Mouse (Mus musculus) limb, embryonic 14.5 days (tissue): ENCODE results near the gene Ppp6r2. TPM values are rescaled to one million over a fixed set of nuclear protein-coding genes. Genes with fewer than 3 reads are reported as not detected.

Experiments used
- ATAC-seq: fragments of 200-750 bp; cut with Nextera tagmentation; 2 replicates; pipeline ENCODE4 v1.8.0; 2017; ENCODE audit warnings: low read depth, moderate number of reproducible peaks, moderate TSS enrichment; ENCODE audit not compliant: low FRiP score
- DNase-seq: peaks from one replicate; pipeline ENCODE4 v3.0.0-alpha.2; 2015; ENCODE audit warnings: low spot score
- H3K27ac ChIP-seq: fragments of 300-500 bp; sonication (generic); replicated peaks from 2 replicates; pipeline ENCODE4 v1.5.1; 2014; ENCODE audit warnings: low read depth, mild to moderate bottlenecking, low read length, moderate library complexity, mixed read lengths
- H3K27me3 ChIP-seq: fragments of 300-500 bp; sonication (generic); 2 replicates; pipeline ENCODE4 v1.6.1; 2014; ENCODE audit warnings: low read length, mixed read lengths; ENCODE audit not compliant: control insufficient read depth, insufficient read depth
- H3K36me3 ChIP-seq: fragments of 300-500 bp; sonication (generic); 2 replicates; pipeline ENCODE4 v1.6.1; 2014; ENCODE audit warnings: mild to moderate bottlenecking, low read length, moderate library complexity, mixed read lengths; ENCODE audit not compliant: control insufficient read depth, insufficient read depth
- H3K4me1 ChIP-seq: fragments of 300-500 bp; sonication (generic); 2 replicates; pipeline ENCODE4 v1.6.1; 2014; ENCODE audit warnings: antibody characterized with exemption, low read length, mixed read lengths; ENCODE audit not compliant: control insufficient read depth, insufficient read depth
- H3K4me2 ChIP-seq: fragments of 300-500 bp; sonication (generic); replicated peaks from 2 replicates; pipeline ENCODE4 v1.6.1; 2014; ENCODE audit warnings: low read depth, mild to moderate bottlenecking, low read length, moderate library complexity; ENCODE audit not compliant: severe bottlenecking
- H3K4me3 ChIP-seq: fragments of 300-500 bp; sonication (generic); replicated peaks from 2 replicates; pipeline ENCODE4 v1.5.1; 2014; ENCODE audit warnings: low read length
- H3K9ac ChIP-seq: fragments of 300-500 bp; sonication (generic); 2 replicates; pipeline ENCODE4 v1.6.1; 2014; ENCODE audit warnings: mild to moderate bottlenecking, low read depth, low read length, moderate library complexity; ENCODE audit not compliant: severe bottlenecking
- H3K9me3 ChIP-seq: fragments of 300-500 bp; sonication (generic); 2 replicates; pipeline ENCODE4 v1.6.1; 2016; ENCODE audit warnings: low read length; ENCODE audit not compliant: control insufficient read depth
- POLR2A ChIP-seq: fragments of 200-500 bp; IDR thresholded peaks from 2 replicates; pipeline ENCODE4 v1.8.0; 2012; ENCODE audit warnings: inconsistent platforms, mild to moderate bottlenecking, moderate library complexity, borderline replicate concordance; ENCODE audit not compliant: insufficient read depth, insufficient read length; ENCODE audit errors: extremely low read depth
- WGBS: fragments of 180-500 bp; shearing (Covaris S2); extraction: QIAGEN DNeasy Blood & Tissue Kit; methylation state at CpG from one replicate; pipeline ENCODE4 v1.1.7; 2014; 5-methylcytosine and 5-hydroxymethylcytosine counted together
- polyA plus RNA-seq, 2 experiments: library from polyadenylated mRNA; depleted of rRNA in 1 of 2; stranded (reverse) in 1 of 2; unstranded in 1 of 2; fragments of >200 nt; fragmentation: Nextera tagmentation in 1 of 2; extraction: Ambion mirVana in 1 of 2; gene quantifications; 2 replicates each; pipeline versions ENCODE4 v1.2.1 to v1.2.3; 2012 to 2014

Gene Ppp6r2
- polyA plus RNA-seq, 2 experiments: 28.3 to 71.5 TPM

DNA sequence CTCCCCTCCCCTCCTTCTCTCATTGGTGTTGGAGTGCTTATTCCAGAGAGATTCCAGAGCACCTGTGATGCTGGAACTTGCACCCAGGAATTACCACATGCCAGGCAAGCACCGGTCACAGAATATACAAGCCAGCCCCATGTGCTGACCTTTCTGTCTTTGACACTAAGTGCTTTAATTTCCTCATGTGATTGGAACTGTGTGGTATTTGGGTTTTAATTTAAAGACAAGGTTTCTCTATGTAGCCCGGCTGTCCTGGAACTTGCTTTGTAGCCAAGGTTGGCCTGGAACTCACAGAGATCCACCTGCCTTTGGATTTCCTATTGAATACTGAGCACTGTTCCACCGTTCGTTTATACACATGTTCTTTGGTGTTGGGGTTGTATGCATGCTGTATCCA, 22.7 kb downstream of the Ppp6r2 start:
- 86% methylated on average over 4 of the region's 4 CpGs for WGBS
- no peaks in the 10 kb centered on the region for H3K27me3 ChIP-seq
- no peaks in the 10 kb centered on the region for H3K9me3 ChIP-seq
- H3K36me3 ChIP-seq: peaks cover 5% of the 10 kb centered on the region
- H3K4me3 ChIP-seq: no peak overlapping the region
- no peak overlapping the region for H3K27ac ChIP-seq
- ATAC-seq: no peak
- no peak overlapping the region for H3K9ac ChIP-seq
- no peak for DNase-seq
- no peak overlapping the region for H3K4me2 ChIP-seq
- TF ChIP-seq POLR2A: no peak
- no peaks in the 10 kb centered on the region for H3K4me1 ChIP-seq

DNA sequence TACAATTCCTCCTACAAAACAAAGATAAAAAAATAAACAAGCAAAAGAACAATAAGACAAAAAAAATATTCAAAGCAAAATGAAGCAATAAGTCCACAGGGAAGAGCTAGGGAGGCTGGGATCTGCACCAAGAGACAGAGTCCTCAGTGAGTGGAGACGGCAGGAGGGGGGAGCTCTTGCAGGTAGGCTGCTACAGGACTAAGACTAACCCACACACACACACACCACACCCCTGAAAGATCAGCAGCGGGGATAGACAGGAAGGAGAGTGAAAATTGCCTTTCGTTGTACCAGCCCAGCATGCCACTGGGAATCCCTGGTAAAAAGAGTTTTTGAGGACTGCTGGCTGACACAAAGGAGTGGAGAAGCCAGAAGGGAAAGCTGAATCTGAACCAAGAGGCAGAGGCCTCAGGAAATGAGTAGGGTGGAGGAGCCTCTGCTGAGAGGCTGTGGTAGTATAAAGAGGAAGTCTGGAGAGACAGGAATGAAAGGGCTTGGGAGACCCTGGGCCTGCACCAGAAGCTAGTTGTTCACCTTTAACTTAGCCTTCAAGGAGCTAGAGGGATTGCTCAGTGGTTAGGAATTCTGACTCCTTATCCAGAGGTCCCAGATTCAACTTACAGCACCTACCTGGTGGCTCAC, 28.5 kb downstream of the Ppp6r2 start:
- no peaks in the 10 kb centered on the region for H3K27me3 ChIP-seq
- peaks cover 28% of the 10 kb centered on the region for H3K36me3 ChIP-seq
- 57% methylated on average over 3 of the region's 3 CpGs for WGBS
- no peak overlapping the region for H3K9ac ChIP-seq
- no peak overlapping the region for H3K4me2 ChIP-seq
- H3K4me1 ChIP-seq: no peaks in the 10 kb centered on the region
- H3K4me3 ChIP-seq: no peak overlapping the region
- TF ChIP-seq POLR2A: no peak
- no peaks in the 10 kb centered on the region for H3K9me3 ChIP-seq
- no peak for DNase-seq
- ATAC-seq: no peak
- H3K27ac ChIP-seq: no peak overlapping the region

DNA sequence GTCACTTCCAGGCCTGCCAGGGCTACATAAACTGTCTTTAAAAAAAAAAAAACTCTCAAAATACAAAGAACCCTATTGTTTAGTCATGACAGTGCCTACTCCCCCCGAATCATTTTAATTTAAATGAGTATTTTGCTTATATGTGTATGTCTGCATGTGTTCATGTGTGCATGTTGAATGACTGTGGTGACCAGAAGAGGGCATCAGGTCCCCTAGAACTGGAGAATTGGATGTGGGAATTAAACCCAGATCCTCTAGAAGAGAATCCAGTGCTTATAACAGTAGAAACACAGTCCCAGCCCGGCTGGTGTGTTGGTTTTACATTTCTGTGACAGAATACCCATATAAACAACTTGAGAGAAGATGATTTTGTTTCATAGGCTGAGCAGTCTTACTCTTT, 29.7 kb downstream of the Ppp6r2 start:
- WGBS: 74% methylated on average over 2 of the region's 2 CpGs

DNA sequence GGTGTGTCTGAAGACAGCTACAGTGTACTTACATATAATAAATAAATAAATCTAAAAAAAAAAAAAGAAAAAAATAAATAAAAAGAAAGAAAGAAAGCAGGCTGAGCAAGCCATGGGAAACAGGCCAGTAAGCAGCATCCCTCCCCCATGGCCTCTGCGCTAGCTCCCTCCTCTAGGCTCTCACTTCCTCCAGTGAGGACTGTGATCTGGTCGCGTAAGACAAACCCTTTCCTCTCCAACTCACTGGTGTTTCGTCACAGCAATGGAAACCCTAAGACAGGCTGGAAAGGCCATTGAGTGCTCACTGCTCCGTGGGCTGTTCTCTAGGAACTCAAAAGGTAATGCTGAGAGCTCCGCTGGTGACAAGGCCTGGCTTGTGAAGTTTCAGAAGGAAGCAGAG, 37.7 kb downstream of the Ppp6r2 start:
- Histone ChIP-seq H3K4me2 (no peak overlapping the region), H3K9ac (no peak overlapping the region), H3K27me3 (no peaks in the 10 kb centered on the region), H3K4me3 (no peak overlapping the region), H3K4me1 (no peaks in the 10 kb centered on the region), H3K27ac (no peak overlapping the region), H3K36me3 (peaks cover 29% of the 10 kb centered on the region), H3K9me3 (no peaks in the 10 kb centered on the region)
- DNase-seq (no peak), ATAC-seq (no peak)
- WGBS: 81% methylated on average over 6 of the region's 6 CpGs
- TF ChIP-seq POLR2A: no peak

More for the DNA sequence above, 29.7 kb downstream of the Ppp6r2 start:
- H3K4me1 ChIP-seq: no peaks in the 10 kb centered on the region
- DNase-seq (no peak), ATAC-seq (no peak)
- H3K9me3 ChIP-seq: no peaks in the 10 kb centered on the region
- no peak for TF ChIP-seq POLR2A
- no peaks in the 10 kb centered on the region for H3K27me3 ChIP-seq
- H3K9ac ChIP-seq: no peak overlapping the region
- H3K36me3 ChIP-seq: peaks cover 31% of the 10 kb centered on the region
- no peak overlapping the region for H3K4me2 ChIP-seq
- H3K27ac ChIP-seq: no peak overlapping the region
- no peak overlapping the region for H3K4me3 ChIP-seq

DNA sequence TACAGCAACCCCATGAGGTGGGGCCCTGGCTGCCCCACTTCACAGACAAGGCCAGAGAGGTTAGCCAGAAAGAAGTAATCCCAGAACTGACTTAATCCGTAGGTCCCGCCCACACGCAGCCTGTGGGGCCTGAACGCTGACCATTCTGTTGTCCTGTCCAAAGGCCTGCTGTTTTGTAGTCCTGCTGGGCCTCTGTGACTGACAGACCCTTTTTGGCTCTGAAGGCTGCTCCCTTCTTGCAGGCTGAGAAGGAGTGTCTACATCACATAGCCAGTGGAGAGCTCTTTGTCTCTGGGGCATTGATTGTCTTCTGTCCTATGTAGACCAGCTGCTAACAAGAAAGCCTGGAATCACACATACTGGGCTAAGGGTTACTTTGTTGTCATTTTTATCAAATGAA, 44.0 kb downstream of the Ppp6r2 start:
- H3K36me3 ChIP-seq: peaks cover 37% of the 10 kb centered on the region

More for the DNA sequence above, 44.0 kb downstream of the Ppp6r2 start:
- no peak overlapping the region for H3K27ac ChIP-seq
- WGBS: 89% methylated on average over 4 of the region's 4 CpGs
- no peaks in the 10 kb centered on the region for H3K4me1 ChIP-seq
- no peaks in the 10 kb centered on the region for H3K9me3 ChIP-seq
- DNase-seq (no peak), ATAC-seq (no peak)
- no peaks in the 10 kb centered on the region for H3K27me3 ChIP-seq
- no peak overlapping the region for H3K9ac ChIP-seq
- no peak overlapping the region for H3K4me2 ChIP-seq
- TF ChIP-seq POLR2A: no peak
- no peak overlapping the region for H3K4me3 ChIP-seq
